Mouse (Mus musculus): ENCODE results near the gene Tex22. TPM values are rescaled to one million over a fixed set of nuclear protein-coding genes. Genes with fewer than 3 reads are reported as not detected.

Tex22 gene
- polyA plus RNA-seq, 1 experiment, result not detected

GRCm38 (mm10) chr12:113050671-113051070 is 23.6 kb upstream of the Tex22 start:
- Histone ChIP-seq H3K36me3 (ENCODE audit: control insufficient read depth, insufficient read depth, low read length, poor library complexity, severe bottlenecking) (no peaks in the 10 kb centered on the region), H3K9me3 (replicated peaks; ENCODE audit: control insufficient read depth, insufficient read depth, low read length, poor library complexity, severe bottlenecking) (no peaks in the 10 kb centered on the region), H3K27ac (ENCODE audit: insufficient read depth, low read length) (no peak overlapping the region), H3K4me1 (ENCODE audit: control insufficient read depth, insufficient read depth, low read length) (no peaks in the 10 kb centered on the region), H3K9ac (ENCODE audit: low read depth, poor library complexity, severe bottlenecking) (no peak overlapping the region), H3K4me3 (ENCODE audit: low read depth, low read length) (no peak overlapping the region), H3K27me3 (ENCODE audit: control insufficient read depth, insufficient read depth, low read length, poor library complexity, severe bottlenecking) (no peaks in the 10 kb centered on the region)
- TF ChIP-seq CTCF (IDR thresholded peaks at IDR 0.05; ENCODE audit: low read depth, low read length), result no peak
- TF ChIP-seq EP300 (IDR thresholded peaks at IDR 0.05; ENCODE audit: insufficient read depth, low read depth, low read length), result no peak
- TF ChIP-seq POLR2A (IDR thresholded peaks at IDR 0.05; ENCODE audit: insufficient read depth, low read length), result no peak

GRCm38 (mm10) chr12:113051628-113052403 is 22.5 kb upstream of the Tex22 start:
- Histone ChIP-seq H3K36me3 (ENCODE audit: control insufficient read depth, insufficient read depth, low read length, poor library complexity, severe bottlenecking) (no peaks in the 10 kb centered on the region), H3K27ac (ENCODE audit: insufficient read depth, low read length) (no peak overlapping the region), H3K27me3 (ENCODE audit: control insufficient read depth, insufficient read depth, low read length, poor library complexity, severe bottlenecking) (no peaks in the 10 kb centered on the region), H3K9me3 (replicated peaks; ENCODE audit: control insufficient read depth, insufficient read depth, low read length, poor library complexity, severe bottlenecking) (no peaks in the 10 kb centered on the region), H3K4me3 (ENCODE audit: low read depth, low read length) (no peak overlapping the region), H3K4me1 (ENCODE audit: control insufficient read depth, insufficient read depth, low read length) (no peaks in the 10 kb centered on the region), H3K9ac (ENCODE audit: low read depth, poor library complexity, severe bottlenecking) (no peak overlapping the region)
- TF ChIP-seq POLR2A (IDR thresholded peaks at IDR 0.05; ENCODE audit: insufficient read depth, low read length), result no peak
- peak; percentile 13 for TF ChIP-seq CTCF (IDR thresholded peaks at IDR 0.05; ENCODE audit: low read depth, low read length)
- TF ChIP-seq EP300 (IDR thresholded peaks at IDR 0.05; ENCODE audit: insufficient read depth, low read depth, low read length), result no peak

GRCm38 (mm10) chr12:113056089-113056488 is 18.2 kb upstream of the Tex22 start:
- Histone ChIP-seq H3K9ac (ENCODE audit: low read depth, poor library complexity, severe bottlenecking) (no peak overlapping the region), H3K4me1 (ENCODE audit: control insufficient read depth, insufficient read depth, low read length) (no peaks in the 10 kb centered on the region), H3K27ac (ENCODE audit: insufficient read depth, low read length) (no peak overlapping the region), H3K27me3 (ENCODE audit: control insufficient read depth, insufficient read depth, low read length, poor library complexity, severe bottlenecking) (no peaks in the 10 kb centered on the region), H3K36me3 (ENCODE audit: control insufficient read depth, insufficient read depth, low read length, poor library complexity, severe bottlenecking) (no peaks in the 10 kb centered on the region), H3K9me3 (replicated peaks; ENCODE audit: control insufficient read depth, insufficient read depth, low read length, poor library complexity, severe bottlenecking) (no peaks in the 10 kb centered on the region), H3K4me3 (ENCODE audit: low read depth, low read length) (no peak overlapping the region)
- no peak for TF ChIP-seq POLR2A (IDR thresholded peaks at IDR 0.05; ENCODE audit: insufficient read depth, low read length)
- no peak for TF ChIP-seq EP300 (IDR thresholded peaks at IDR 0.05; ENCODE audit: insufficient read depth, low read depth, low read length)
- no peak for TF ChIP-seq CTCF (IDR thresholded peaks at IDR 0.05; ENCODE audit: low read depth, low read length)

GRCm38 (mm10) chr12:113060178-113060577 is 14.1 kb upstream of the Tex22 start:
- no peak for TF ChIP-seq POLR2A (IDR thresholded peaks at IDR 0.05; ENCODE audit: insufficient read depth, low read length)
- no peak for TF ChIP-seq EP300 (IDR thresholded peaks at IDR 0.05; ENCODE audit: insufficient read depth, low read depth, low read length)
- no peak for TF ChIP-seq CTCF (IDR thresholded peaks at IDR 0.05; ENCODE audit: low read depth, low read length)
- no peak overlapping the region for H3K27ac ChIP-seq (ENCODE audit: insufficient read depth, low read length)

GRCm38 (mm10) chr12:113061606-113062005 is 12.7 kb upstream of the Tex22 start:
- Histone ChIP-seq H3K4me1 (ENCODE audit: control insufficient read depth, insufficient read depth, low read length) (no peaks in the 10 kb centered on the region), H3K9ac (ENCODE audit: low read depth, poor library complexity, severe bottlenecking) (no peak overlapping the region), H3K36me3 (ENCODE audit: control insufficient read depth, insufficient read depth, low read length, poor library complexity, severe bottlenecking) (no peaks in the 10 kb centered on the region), H3K4me3 (ENCODE audit: low read depth, low read length) (no peak overlapping the region), H3K9me3 (replicated peaks; ENCODE audit: control insufficient read depth, insufficient read depth, low read length, poor library complexity, severe bottlenecking) (no peaks in the 10 kb centered on the region), H3K27ac (ENCODE audit: insufficient read depth, low read length) (no peak overlapping the region), H3K27me3 (ENCODE audit: control insufficient read depth, insufficient read depth, low read length, poor library complexity, severe bottlenecking) (no peaks in the 10 kb centered on the region)
- TF ChIP-seq POLR2A (IDR thresholded peaks at IDR 0.05; ENCODE audit: insufficient read depth, low read length) (no peak), CTCF (IDR thresholded peaks at IDR 0.05; ENCODE audit: low read depth, low read length) (no peak), EP300 (IDR thresholded peaks at IDR 0.05; ENCODE audit: insufficient read depth, low read depth, low read length) (no peak)

More at GRCm38 (mm10) chr12:113060178-113060577, 14.1 kb upstream of the Tex22 start:
- Histone ChIP-seq H3K9ac (ENCODE audit: low read depth, poor library complexity, severe bottlenecking) (no peak overlapping the region), H3K36me3 (ENCODE audit: control insufficient read depth, insufficient read depth, low read length, poor library complexity, severe bottlenecking) (no peaks in the 10 kb centered on the region), H3K27me3 (ENCODE audit: control insufficient read depth, insufficient read depth, low read length, poor library complexity, severe bottlenecking) (no peaks in the 10 kb centered on the region), H3K4me3 (ENCODE audit: low read depth, low read length) (no peak overlapping the region), H3K9me3 (replicated peaks; ENCODE audit: control insufficient read depth, insufficient read depth, low read length, poor library complexity, severe bottlenecking) (no peaks in the 10 kb centered on the region), H3K4me1 (ENCODE audit: control insufficient read depth, insufficient read depth, low read length) (no peaks in the 10 kb centered on the region)

GRCm38 (mm10) chr12:113062201-113062600 is 12.1 kb upstream of the Tex22 start:
- H3K27me3 ChIP-seq (ENCODE audit: control insufficient read depth, insufficient read depth, low read length, poor library complexity, severe bottlenecking), result no peaks in the 10 kb centered on the region
- H3K9ac ChIP-seq (ENCODE audit: low read depth, poor library complexity, severe bottlenecking), result no peak overlapping the region
- H3K27ac ChIP-seq (ENCODE audit: insufficient read depth, low read length), result no peak overlapping the region
- TF ChIP-seq POLR2A (IDR thresholded peaks at IDR 0.05; ENCODE audit: insufficient read depth, low read length) (no peak), CTCF (IDR thresholded peaks at IDR 0.05; ENCODE audit: low read depth, low read length) (peak; percentile 23)
- no peaks in the 10 kb centered on the region for H3K36me3 ChIP-seq (ENCODE audit: control insufficient read depth, insufficient read depth, low read length, poor library complexity, severe bottlenecking)
- H3K9me3 ChIP-seq (replicated peaks; ENCODE audit: control insufficient read depth, insufficient read depth, low read length, poor library complexity, severe bottlenecking), result no peaks in the 10 kb centered on the region
- H3K4me1 ChIP-seq (ENCODE audit: control insufficient read depth, insufficient read depth, low read length), result no peaks in the 10 kb centered on the region
- H3K4me3 ChIP-seq (ENCODE audit: low read depth, low read length), result no peak overlapping the region
